Mouse (Mus musculus): ENCODE measurements around the gene Ntf3.

Gene Ntf3

DNA sequence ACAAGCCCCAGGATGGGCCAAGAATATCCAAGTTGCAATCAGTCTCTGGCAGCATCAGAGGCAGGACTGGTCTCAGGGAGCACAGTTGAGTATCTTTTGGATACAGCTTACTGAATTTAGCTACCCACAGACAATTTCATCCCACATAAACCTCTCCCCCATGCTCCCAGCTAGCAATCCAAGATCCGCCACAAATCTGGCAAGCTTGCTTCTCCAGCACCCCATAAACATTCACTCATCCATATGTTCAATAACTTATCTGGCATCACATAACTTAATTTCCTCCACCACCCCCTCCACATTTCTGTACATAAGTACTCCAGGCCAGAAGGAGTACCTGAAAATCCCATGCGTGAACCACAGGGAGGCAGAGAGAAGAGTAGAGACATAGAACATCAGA lies 10.8 kb downstream of the Ntf3 start:
- peak; percentile 79 for DNase-seq

DNA sequence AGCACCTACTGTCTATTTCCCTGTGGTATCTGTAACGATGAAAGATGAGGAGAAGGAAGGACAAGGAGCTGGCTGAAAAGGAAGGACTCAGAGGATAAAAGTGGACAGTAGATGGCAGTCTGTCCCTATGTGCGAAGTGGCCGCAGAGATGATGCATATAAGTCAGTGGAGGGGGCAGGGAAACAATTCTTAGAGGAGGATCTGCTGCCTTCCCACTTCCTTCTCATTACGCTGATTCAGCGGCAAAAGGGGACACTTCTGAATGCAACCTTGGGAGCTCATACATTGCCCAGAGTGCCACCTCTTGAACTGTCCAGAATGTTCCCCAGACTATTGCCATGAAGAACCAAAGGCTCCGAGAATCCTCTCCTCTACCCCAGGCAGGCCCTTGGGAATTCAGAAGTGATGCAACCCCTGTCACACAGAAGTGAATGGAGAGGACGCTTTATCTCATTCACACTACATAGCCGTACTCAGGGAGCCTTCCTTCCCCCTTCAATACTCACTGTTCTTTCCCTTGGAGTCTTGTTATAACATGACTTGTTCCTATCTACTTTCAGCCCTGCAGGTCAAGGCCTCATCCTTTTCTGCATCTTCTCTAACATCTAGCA lies 12.2 kb downstream of the Ntf3 start:
- DNase-seq: peak; percentile 94

DNA sequence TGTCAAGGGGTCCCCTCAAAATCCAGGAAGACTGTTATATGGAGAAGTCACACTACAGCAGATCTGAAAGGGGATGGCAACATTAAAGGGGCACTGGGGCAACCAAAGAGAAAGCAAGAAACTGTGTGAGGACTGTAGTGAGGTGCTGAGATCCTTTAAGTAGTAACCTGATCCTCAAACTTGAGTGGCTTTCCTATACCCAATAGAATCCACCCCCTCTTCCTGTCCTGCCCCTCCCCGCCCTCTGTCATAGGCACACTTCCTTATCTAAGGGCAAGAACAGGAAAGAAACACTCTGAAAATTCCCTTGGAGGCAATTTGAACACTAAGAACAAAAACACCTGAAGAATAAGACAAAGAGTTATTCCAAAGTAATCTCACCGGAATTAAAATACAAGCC lies 13.6 kb downstream of the Ntf3 start:
- peak; percentile 82 for DNase-seq

DNA sequence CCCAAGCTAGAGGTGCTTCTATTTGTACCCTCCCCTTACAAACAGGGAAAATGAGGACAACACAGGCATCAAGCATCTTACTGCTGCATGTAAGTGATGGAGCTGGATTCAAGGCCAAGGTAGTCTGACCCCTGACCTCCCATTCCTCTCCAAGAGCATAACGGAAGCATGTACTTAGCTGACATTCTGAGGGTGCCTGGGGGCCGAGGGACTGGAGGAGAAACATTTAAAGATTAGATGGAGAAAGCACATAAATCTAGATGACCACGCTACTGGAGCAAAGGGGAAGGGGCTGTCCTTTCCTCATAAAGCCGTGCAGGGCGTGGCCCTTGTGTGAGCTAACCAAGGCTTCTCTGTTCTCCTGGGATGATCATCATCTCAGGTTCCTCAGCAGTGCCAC lies 23.1 kb downstream of the Ntf3 start:
- peak; percentile 92 for DNase-seq

DNA sequence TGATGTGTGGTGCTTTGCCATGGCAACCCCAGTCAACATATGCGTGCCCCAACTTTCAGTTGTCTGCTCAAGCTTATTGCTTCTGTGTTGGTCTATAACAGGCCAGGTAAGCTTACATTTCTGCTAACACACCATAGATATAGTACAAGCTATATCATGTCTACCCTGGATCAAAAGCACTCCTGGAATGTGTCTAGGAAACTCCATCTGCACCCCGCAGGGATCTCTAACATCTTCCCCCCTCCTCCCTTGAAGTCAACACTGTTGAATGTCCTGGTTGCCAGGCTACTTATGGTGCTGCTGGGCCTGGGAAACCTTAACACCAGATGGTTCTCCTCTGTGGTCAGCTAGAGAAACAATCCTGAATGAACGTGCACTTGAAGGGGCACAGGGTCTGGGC lies 24.0 kb downstream of the Ntf3 start:
- peak; percentile 85 for DNase-seq

DNA sequence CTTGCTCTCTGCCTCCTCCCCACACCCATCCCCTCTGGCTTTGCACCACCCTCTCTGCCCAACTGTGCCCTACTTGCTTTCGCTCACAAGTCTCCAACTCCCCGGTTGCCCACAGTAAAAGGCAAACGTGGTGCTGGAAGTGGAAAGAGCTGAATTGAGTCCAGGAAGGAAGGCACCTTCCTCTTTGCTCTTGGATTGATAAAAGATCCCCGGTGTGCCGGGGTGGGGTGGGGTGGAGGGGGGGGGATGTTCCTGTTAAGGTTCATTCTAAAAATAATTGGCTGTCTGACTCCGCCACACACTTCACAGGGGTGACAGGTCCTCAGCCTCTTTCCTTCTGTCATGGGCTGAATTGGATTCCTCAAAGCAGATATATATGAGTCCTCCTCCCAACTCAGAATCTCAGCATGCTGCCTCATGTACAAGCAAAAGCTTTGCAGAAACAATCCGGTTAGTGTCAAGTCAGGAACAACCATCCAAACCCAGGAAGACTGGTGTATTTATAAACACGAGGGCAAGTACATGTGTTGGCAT lies 24.6 kb downstream of the Ntf3 start:
- DNase-seq: peak; percentile 95

DNA sequence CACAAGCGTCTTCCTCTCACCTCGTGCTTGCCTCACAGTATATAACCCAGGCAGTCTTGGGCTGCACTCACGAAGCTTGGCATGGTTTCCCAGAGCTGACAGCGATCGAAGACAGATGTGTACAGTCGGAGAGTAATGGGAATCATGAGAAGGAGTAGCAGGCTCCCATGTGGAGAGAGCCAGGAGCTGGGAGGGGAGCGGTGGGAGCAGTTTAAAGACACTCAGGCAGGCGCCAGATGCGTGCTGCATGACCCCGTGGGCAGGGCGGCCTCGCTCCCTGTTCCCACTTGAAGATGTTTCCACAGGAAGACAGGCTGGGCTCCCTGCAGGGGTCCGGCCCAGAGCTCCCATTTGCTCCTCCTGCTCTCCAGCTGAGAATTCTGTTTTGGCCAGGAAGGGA lies 25.2 kb downstream of the Ntf3 start:
- peak; percentile 98 for DNase-seq

DNA sequence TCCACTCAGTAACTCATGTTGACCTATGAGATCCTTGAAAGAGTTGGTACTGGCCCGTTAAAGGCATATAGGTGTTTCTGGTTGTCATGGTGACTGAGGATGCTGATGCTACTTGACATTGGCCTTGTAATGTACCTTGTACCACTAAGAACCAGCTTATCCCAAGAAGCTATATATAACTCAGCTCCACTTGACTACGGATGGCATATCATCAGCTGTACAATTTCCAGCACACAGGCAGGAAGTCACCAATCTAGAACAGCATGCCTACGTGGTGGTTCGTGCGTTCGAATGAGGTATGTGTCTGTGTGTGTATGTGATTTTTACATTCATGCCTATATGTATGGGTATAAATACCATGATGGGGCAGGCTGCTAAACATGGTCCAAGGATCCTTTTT lies 25.7 kb downstream of the Ntf3 start:
- DNase-seq: no peak

DNA sequence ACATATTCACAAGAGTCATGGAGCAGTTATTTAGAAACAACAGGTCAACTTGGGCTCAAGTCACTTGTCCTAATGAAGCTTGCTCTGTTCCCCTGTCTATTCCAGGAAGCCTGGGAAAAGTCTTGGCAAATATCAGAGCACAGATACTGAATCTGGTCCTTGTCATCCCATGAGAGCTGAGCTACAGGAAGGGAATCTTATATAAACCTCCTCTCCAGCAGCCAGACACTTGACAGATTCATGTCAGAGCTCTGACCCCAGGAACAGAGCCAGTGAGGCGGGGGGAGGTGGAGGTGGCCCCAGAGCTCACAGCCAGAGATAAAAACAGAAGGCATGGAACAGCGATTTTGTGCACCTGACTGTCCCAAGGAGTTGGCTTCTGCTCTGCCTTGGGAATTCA lies 26.3 kb downstream of the Ntf3 start:
- DNase-seq: peak; percentile 97

DNA sequence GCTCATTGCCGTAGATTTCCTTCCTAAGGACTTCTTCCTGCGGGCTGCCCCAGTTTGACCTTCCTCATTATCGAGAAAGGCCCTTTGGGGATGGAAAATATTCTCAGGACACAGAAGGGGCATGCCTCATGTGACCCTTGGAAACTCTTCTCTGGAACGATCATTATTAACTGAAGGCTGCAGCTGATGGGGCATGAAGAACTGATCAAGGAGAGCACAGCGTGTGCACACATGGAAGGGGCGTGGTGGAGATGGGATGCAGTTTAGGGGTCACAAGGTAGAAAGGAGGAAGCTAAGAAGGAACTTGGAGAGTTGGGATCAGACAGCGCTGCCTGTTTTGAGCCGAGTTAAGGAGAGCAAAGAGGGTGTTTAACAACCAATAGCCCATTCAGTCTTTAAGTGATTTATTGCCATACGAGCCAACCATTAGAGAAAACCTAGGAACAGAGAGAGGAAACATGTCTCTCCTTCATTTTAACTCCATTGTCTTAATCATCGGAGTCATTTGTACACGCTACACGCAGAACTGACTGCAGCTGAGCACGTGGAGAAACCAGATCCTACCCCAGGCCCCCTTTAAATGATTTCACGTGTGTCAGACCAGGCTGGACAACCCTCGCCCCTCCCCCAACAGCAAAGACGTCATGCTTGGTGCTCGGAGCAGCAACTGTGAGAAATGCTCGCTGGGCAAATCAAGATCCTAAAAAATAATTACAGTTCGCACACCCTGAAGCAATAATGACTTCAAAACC lies 32.4 kb downstream of the Ntf3 start:
- peak; percentile 97 for DNase-seq

DNA sequence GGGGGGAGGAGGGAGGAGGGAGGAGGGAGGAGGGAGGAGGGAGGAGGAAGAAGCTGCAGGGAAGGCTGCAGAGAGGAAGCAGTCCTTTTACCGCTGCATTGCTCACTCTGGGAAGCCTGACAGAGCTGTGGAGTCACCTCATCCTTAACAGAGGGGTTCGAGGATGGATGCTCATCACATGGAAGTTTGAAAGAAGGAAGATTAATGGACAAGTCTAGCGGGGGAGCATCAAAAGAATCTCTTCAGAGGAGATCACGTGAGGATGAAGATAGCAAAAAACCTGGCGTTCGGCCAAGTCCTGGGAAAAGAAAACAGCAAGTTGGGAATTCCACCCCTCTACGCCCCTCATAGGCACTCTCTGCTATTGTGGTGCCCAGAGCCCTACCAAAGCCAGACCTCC lies 38.5 kb downstream of the Ntf3 start:
- DNase-seq: no peak

DNA sequence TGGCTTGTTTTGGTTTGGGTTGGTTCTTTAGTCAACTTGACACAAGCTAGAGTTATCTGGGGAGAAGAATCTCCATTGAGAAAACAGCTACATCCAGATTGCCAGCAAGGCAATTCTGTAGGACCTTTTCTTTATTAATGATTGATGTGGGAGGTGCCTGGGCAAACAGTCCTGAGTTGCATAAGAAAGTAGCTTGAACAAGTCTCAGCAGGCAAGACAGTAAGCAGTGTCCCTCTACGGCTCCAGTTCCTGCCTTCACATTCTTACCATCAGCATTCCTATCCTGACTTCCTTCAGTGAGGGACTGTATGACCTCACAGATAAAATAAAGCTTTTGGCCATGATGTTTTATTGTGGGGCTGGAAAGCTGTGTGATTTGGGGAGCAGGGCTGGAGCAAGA lies 48.5 kb downstream of the Ntf3 start:
- DNase-seq: no peak

DNA sequence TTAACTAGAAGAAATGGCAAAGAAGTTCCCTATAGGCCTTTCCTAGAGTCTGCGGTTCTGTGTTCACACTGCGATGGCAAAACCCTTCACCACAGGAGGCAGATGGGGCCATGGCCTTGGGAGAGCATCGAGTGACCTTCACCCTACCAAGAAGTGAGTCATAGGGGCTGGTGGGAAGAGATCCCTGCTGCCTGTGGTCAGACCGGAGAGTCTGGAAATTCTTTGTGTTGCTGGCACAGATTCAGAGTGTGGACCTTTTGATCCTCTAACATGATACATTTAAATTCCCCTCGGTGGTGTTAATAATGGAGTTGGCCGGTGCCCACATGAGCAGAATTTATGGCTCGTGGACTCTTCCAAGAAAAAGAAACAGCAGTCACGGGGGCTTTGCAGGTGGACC lies 49.5 kb downstream of the Ntf3 start:
- DNase-seq: no peak

DNA sequence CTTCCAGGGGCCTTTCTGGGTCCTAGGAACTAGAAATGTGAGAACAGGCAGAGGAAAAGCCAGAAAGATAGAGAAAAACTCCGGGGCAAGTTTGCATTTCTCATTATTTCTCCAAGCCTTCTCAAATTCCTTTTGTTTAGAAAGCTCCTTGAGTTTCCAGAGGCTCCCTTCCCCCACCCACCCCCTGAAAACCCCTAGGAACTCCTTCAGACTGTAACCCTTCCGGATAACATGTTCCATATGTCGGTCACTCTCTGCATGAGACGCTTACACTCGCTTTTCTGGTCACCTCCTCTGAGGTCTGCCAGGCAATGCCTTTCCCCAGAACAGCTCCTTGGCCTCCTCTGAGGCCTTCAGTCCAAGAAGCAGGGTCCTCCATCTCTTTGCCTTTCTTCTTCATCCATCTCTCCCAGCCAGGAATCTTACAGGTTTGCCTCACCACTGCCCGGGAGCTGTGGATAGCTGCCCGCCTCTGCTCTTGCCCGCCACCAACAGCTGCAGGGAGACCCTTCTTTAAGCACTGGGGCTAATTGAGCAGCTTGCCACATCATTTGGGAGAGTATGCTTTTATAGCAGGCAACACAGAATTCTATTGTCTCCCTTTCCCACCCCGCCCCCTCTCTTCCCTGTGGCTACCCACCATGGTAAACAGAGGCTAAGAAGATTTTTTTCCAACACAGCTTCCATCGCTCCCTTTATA lies 51.6 kb downstream of the Ntf3 start:
- DNase-seq: no peak

DNA sequence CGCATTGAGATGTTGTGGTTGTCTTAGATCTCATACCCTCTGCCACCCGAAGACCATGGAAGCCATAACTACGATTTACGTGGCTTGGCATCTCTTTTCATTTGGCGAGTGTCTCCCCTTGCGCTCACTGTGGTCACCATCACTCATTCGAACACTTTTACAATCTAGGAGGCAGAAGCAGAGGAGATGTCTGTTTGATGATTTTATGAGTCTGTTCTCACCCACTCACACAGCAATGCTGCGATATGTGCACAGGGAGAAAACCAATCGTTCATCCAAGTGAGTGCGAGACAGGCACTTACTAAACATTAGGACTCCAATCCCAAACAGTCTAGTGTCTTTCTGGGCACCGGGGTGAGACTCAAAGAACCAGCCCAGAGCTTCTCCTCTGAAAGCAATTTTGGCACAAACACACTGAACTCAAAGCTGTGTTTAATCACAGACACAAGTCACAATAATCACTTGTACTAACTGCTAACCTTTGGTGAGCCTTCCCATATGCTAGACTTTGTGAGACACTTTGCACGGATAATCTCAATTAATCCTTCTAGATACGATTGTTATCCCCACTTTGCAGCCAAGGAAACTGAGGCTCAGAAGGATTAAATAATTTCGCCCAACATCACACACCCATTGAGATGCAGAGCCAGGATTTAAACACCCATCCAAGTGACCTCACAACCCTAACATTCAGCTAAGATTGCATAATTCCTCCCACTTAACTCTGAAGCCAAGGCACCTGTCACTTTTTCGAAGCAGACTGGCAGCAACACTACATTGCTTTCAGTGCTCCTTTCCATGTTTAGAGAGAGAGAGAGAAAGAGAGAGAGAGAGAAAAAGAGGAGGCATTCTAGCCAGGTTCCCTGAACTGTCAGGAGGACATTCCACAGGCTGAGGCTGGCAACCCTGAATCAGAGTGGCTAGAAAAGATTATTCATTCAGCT lies 55.5 kb downstream of the Ntf3 start:
- DNase-seq: no peak

DNA sequence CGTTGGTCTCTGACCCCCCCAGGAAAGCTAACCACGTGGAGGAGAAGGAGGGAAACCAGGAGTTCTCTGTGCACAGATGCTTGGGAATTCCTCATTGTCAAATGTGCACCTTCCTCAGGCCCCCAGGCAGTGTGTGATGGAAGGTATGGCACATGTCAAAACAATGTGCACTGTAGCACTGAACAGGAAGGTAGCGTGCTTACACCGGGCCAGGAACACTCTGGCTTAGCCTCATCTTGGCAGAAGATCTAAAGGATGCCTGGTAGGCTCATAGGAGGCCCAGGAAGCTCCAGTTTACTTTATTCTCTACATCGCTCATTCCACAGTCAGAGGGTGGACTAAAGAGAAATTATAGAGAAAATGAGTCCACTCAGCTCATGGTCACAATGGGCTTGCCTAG lies 57.5 kb downstream of the Ntf3 start:
- DNase-seq: no peak

DNA sequence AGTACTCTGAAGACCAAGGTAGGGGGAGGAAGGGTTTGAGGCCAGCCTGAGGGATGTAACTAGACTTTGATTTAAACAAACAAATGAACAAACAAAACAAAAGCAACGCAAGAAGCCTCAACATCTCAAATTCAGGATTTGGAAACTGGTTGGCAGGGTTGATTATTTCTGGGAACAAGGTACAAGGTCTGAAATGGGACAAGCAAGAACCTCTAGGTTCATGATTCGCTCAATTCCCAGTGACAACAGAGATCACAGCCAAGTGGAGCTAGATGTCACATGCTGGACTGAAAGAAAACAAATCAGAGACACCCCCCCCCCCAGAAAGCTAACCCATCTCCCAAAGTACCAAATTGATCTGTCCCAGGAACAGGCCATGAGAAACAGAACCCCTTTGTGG lies 57.9 kb downstream of the Ntf3 start:
- DNase-seq: no peak

DNA sequence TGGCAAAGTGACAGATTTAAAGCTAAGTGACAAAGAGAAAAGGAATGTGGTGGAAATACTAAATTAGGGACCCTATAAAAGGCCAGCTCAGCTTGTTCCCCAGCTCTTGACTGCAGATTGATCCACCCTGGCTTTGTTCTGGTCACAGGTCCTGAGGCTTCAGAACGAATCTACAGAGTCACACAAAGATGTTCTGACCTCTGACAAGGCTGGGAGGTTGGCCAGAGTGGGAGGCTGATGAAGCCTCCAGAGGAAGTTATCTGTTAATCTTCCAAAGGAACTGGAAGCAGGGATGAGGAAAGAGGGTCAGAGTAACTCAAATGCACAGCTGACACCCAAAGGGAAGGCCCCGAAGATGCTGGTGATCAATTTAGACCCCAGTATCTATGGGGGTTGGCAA lies 59.3 kb downstream of the Ntf3 start:
- peak; percentile 92 for DNase-seq

DNA sequence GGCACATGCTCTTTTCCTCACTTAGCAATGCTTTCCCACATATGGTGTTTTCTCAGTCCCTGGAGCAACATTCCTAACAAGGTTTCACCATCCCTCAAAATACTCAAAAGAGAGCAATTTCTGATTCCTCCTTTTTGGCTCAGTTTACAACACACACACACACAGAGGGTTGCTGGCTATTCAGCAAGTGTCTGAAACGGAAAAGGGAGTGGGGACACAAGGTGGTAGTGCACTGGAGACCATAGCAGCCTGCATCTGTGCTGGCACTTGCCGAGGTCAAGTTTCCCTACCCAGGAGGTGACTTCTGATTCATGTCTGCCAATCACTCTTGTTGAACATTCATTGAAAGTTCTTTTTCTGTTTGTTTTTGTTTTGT lies 59.9 kb downstream of the Ntf3 start:
- peak; percentile 92 for DNase-seq

DNA sequence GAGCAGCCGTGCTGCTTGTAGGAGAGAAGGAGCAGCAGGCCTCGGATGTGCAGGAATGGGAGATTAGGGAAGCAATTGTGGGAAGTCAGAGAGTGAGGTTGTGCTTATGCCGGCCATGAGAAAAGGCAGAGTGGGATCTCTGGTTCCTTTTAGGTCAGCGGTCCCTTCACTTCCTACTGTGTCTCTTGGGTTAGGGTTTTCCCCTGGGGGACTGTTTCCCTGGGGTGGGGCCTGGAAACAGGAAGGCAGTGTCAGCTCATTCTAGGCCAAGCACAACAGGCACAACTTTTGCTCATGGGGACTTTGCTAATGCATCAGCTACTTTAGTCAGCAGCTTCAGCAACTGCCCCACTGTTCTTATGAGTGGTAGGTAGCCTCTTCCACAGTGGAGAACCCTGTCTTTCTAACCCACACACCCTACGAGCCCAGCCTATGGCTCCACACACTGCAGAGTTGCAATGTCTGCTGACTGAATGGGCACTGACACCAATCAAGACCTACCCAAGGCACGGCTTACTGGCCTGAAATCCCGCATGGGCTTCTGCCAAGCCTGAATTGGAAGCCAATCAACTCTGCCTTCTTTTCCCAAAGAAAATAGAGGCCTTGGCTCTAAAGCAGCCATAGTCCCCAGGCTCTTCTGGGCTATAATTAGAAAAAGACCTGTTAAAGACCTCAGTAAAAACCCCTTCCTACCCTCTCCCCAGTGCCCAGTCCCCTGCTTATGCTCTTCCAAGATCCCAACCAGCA lies 60.5 kb downstream of the Ntf3 start:
- peak; percentile 99 for DNase-seq

DNA sequence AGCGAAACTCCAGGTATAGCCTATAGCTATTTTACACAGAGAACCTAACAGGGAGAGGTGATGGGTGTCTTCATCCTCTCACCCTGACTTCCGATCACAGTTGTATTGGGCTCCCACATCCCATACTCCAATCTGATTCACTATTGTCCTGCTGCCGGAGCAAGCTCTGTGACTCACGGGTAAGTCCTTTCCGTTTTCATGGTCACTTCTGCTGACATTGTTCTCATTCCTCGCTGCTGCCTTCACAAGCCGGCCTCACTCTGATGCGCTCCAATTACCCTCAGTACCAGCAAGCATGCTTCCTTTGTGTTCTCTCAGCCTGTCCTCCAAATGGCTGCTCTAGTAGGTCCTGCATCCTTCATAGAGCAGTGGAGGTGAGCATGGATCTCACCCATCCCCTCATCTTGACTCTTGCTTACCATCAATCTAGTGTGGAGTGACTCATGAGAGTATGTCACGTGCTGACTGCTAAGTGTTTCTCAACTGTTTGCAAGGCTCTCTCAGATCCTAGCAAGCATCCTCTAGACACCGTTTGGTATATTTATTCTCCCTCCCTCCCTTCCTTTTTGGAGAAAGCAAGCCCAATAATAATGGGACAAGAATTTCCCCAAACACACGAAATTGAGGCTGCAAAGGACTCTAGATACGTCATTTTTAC lies 61.5 kb downstream of the Ntf3 start:
- DNase-seq: no peak

DNA sequence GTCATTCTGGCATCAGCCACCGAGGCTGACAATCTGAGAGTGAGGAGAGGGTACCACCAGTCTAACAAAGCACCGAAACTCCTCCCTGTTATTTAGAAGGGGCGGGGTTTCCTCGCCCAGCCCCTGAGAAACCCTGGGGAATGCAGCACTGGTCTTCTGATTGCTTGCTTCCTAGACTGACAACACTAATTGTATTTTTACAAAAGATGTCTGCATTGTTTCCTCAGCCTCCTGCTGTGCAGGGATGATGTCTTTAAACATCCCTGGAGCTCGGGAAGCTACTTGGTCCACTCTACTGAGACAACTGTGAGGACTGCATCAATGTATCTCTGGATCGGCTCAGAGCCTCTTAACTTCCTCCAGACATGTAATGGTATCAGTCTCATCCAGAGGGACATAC lies 64.1 kb downstream of the Ntf3 start:
- no peak for DNase-seq
